Mouse (Mus musculus) intestine, embryonic 14.5 days (tissue): ENCODE measurements around the gene Nptx1. TPM values are rescaled to one million over a fixed set of nuclear protein-coding genes. Genes with fewer than 3 reads are reported as not detected.

ENCODE experiments used
- polyA plus RNA-seq: library from polyadenylated mRNA; unstranded; fragments of >200 nt; fragmentation: Nextera tagmentation; extraction: Ambion mirVana; gene quantifications from 2 replicates; pipeline ENCODE4 v1.2.1, GENCODE M21; 2014

Gene Nptx1
- polyA plus RNA-seq, 1 experiment from 2014 or later: 1.3 TPM

Other genes starting within 250 kb of the Nptx1 start
- gene Eif4a3, start 247.7 kb downstream of the Nptx1 start, polyA plus RNA-seq: 376 and 385 TPM in 2 replicates
- 2.8 and 3.2 TPM in 2 replicates for gene Card14, start 240.0 kb downstream of the Nptx1 start, polyA plus RNA-seq
- 7.5 and 7.9 TPM in 2 replicates for gene Sgsh, start 192.2 kb downstream of the Nptx1 start, polyA plus RNA-seq
- gene Slc26a11, start 192.2 kb downstream of the Nptx1 start, polyA plus RNA-seq: 8.4 and 9.9 TPM in 2 replicates
- 18.0 and 18.8 TPM in 2 replicates for gene Rnf213, start 154.7 kb downstream of the Nptx1 start, polyA plus RNA-seq
- 15.3 and 15.8 TPM in 2 replicates for gene Endov, start 56.4 kb downstream of the Nptx1 start, polyA plus RNA-seq
- gene Rptor, start 55.2 kb upstream of the Nptx1 start, polyA plus RNA-seq: 11.2 and 12.9 TPM in 2 replicates